Mouse (Mus musculus) liver, adult (tissue): ENCODE results near the gene Sf1.

Experiments
- GATA4 ChIP-seq: IDR thresholded peaks from 2 replicates; pipeline ENCODE4 v1.6.1; 2014; ENCODE audit warnings: mild to moderate bottlenecking, low read length; ENCODE audit not compliant: insufficient replicate concordance

Sf1 gene

DNA sequence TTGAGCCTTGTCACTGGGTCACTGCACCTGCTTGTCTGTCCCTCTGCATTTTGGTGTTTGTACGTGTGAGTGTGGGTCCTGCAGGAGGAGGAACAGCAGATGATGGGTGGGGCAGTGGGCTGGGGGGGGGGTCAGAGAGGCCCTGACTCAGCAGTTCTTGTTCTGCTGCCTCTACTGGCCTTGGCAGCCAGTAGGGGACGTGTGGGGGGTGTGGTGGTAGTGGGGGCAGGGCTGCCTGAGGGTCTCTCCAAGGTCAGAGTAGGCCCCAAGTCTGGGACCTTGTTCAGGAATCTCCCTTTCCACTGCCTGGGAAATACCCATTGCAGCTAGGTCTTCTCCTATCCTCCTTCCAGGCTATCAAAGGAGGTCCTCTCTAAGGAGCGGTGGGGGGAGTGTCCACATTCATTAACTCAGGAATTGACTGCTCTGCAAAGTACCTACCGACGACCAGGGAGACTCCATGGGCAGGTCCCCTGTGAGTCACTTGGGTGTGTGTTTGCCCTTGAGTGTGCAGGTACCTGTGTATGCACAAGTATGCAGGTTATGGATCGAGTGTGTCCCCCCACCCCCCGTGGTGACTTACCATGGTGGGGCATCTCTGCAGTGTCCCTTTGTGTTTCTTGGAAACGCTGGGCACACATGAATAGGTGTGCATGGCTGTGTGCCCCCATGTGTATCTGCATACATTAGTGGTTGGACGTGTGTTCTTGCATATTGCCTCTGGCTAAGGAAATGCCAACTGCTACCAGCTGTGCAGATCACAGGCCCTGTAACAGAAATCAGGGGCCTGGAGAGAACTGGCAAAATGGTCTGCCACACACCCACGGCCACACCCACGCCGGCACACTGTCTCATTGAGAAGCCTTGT lies 53.6 kb downstream of the Sf1 start:
- TF ChIP-seq GATA4 = no peak

DNA sequence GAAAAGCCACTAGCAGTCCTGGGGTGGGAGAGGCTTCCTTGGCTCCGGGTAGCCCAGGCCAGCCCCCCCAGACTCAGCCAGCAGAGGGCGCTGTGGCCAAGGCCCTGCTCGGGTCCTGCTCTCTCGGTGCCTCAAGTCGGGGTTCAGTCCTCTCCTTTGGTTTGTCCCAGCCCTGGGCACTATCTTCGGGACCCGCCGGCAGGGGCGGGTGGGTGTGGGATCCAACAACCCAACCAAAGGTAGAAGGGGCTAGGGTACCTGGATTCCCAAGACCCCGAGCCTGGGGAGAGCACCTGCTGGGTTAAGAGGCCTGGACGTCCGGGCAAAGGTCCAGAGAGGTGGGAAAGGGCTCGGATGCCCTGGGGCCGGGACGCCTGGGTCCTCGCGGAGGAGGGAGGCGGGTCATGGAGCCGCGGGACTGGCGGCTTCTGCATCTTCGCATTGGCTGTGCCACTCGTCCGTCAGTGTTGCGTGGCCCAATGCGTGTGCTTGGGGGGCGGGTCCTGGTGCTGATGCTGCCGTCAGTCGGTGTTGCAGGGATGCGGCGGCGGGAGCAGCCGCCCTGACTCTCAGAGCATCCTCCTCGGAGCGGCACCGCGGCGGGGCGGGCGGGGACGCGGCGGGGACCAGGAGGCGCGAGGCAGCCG lies 54.9 kb downstream of the Sf1 start, which contains the start of gene Nrxn2:
Gene Nrxn2 (plus strand): TSS at position 499 of the 647 bp plus-strand sequence.
- TF ChIP-seq GATA4 = no peak

DNA sequence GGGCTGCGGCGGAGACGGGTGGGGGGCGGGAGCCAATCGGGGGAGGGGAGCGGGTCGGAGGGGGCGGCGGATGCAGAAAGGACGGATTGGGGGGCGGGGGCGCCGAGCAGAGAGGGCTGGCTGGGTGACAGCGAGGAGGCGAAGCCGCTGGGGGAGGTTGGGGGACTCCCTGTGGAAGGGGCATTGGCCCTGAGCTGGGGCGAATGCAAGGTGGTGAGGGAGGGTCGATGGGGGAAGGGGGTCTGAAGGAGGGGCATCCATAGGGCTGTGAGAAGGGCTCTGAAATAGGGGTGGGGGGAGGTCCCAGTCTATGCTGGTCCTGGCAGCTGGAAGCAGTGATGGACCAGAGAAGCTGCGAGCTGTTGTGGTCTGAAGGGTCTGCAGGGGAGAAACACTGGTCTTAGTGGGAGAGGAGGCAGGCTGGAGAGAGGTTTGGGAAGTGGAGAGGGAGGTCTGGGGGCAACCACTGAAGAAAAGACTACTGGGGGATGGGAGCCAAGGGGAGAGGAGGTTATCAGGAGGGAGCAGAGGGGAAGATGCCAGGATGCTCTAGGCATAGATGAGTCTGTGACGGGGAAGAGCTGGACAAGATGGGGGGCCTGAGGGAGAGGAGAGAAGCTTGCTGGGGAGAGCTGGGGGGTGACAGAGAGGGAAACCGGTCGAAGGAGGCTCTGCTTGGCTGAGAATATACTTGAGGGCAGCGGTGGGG lies 55.6 kb downstream of the Sf1 start:
- no peak for TF ChIP-seq GATA4

DNA sequence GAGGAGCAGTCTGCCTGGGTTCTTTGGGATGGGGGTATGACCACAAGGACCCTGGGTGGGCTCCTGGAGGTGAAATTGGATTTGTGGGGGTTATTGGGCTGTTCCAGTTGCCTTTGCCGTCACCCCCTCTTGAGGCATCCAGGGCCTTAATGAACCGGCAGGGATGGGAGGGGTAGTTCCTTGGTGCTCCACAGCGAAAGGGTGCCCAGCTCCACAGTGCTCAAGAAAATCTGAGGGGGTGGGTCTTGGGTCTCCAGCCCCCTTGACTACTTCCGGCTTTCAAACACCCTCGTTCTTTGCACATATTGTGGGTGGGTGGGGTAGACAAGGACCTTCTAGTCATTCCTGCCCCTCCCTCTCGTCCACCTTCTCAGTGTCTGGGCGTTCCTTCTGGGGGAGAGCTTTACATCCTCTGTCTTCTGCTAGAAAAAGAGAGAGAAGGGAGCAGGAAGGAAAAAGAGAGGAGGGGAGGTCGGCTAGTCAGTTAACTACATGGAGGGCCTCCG lies 56.4 kb downstream of the Sf1 start:
- no peak for TF ChIP-seq GATA4

DNA sequence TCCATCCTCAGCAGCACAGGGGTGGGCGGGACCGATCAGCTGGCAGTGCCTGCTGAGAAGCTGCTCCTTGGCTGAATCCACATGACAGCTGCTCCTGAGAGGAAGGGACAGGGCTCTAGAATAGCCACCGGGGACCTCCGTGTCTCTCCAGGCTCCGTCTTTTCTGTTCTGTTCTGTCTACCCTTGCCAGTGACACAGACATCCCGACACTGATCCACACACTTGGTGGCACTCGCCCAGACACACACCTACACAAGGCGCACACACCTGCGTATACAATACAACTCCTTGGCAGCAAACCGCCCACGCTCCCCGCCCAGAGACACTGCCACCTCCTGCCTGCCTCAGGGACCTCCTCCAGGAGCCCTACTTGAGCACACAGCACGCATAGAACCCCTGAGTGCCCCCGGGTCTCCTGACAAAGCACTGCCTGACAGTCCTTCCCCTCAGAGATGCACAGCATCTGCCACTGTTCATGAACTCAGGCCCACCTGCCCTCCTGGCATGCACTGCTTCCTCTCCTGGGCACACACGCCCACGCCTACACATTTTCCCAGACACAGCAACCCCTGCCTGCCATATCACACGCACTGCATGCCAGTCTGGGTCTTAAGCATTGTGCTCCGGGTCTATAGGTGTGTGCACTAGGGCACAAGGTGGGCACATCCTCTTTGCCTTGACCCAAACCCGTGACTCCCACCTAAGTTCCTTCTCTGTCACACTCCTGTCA lies 57.2 kb downstream of the Sf1 start:
- no peak for TF ChIP-seq GATA4

DNA sequence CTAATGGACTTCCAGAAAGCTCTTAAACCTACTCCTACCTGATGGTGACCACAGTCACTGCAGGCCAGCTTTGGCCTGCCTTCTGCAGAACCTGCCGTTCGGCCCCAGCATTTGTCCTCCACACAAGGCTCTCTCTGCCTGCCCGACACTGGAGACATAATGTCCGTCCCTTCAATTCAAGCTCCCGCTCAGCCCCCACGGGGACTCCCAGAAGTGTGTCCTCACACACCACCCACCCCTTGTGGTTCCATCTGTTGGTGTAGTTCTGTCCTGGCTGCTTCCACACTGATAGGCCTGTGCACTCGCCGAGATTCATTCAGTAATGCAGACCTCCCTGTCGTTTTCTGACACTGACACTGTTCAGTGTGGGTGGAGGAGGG lies 57.7 kb downstream of the Sf1 start:
- no peak for TF ChIP-seq GATA4

DNA sequence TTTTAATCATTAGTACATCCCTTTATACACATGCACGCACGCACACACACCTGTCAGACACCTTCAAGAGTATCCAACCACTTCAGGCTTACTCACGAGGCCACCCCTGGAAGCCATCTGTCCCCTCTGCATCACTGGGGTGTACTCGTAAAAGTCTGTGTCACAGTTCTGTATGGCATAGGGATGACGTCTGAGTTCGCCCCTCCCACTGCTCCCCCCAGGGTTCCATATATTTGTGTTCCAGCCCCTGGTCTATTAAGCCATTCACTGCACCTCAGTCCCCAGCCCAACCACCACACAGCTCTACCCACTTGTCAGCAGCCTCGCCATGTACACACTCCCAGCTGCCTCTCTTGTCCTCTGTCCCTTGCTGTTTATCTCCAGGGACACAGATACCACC lies 58.5 kb downstream of the Sf1 start:
- TF ChIP-seq GATA4 = no peak

DNA sequence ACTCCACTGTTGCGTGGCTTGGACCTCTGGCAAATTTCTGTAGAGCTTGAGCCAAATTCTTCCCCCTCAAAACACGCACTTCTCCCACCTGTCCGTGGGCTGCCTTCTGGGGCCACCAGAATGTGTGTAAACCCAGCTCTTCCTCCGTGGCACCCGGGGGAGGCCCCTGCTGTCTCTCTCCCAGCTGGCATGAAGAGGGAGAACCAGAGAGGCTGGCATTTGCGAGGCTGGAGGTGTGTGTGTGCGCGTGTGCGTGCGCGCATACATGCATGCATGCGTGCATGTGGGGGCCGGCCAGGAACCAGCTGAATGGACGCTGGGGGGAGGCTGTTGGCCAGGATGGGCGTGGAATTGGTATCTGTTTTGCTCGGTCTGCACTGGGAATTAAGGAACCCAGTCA lies 59.8 kb downstream of the Sf1 start:
- no peak for TF ChIP-seq GATA4

DNA sequence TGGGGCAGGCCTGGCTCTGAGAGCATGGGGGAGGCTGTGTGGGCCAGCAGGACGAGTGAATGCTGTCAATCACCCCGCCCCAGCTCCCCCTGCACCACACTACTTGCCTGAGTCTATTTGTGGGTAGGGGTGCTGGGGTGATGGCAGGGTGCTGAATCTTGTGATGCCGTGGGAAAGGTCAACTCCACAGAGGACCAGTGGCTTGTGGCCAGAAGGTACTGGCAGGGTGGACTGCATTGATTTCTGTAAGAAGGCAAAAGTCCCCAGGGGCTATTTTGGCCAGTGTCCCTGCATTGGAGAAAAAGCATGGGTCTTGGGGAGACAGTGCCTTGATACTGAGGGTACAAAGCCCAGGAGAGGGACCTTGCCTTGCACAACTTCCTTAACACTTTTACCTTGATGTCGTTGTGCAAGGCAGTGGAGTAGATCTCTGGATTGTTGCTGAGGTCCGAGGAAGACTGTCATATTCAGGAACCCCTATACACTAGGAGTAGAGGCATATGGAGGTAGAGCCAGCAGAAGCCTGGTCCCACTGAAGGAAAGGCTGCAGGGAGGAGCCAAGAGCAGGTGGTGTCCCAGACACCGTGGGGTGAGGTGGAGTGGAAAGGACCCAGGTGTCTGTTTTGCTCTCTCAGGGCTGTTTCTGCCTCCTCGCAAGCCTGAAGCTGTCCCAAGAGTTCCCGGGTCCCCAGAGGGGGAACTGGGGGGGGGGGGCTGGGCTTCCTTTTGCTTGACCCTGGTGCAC lies 60.8 kb downstream of the Sf1 start:
- TF ChIP-seq GATA4 = no peak

DNA sequence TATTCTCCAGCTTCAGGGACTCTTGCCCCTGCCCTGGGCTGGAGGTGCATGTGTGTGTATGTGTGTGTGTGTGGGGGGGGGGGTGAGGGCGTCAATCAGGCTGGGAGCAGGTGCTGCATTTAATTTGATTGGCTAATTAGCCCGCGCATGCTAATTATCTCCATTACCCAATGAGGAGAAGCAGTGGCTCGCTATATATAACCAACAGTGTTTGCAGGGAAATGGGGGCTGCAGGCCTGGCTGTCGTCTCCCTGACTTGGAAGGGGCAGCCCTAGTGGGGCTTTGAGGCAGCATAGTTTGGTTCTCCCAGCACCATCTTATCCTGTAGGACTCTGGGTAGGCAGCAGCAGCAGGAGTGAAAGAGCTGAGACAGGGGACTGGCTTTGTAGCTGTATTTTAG lies 62.1 kb downstream of the Sf1 start:
- TF ChIP-seq GATA4 = no peak

DNA sequence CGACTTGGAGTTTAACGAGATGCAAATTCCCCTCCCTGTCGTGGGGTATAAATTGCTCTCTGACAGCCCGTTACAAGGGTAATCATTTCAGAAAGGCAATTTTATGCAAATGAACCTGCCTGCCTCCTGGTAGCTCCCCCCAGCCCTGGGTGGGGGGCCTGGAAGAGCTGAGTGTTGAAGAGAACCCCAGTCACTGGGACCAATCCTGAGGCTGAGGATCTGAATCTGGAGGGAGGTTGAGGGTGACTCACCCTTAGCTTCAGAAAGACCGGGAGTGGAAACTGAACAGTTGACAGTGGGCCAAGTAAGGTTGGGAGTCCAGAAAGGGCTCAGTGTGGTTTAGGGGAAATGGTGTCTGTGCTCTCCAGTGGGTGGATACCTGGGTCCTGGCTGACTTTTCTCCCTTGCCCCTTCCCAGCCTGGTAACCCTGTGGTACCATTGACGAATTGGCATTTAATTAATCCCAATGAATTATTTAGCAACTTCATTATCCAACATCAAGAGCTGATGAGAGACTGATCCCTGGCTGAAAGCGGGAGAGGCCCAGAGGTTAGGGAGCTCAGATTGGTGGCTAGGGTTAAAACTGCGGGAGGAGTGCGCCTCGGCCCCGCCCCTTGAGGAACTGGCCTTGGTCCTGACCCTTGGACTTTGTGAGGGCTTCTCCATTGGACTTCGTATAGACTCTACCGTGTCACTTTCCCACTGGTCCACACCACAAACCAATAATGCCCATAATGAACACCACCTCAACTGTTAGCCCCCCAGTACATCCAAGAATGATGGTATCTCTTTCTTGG lies 63.4 kb downstream of the Sf1 start:
- no peak for TF ChIP-seq GATA4
